Mouse (Mus musculus) fibroblast of lung, adult 2 months (primary cell): ENCODE measurements around the gene Klf13.

Experiments used
- DNase-seq: peaks from one replicate; pipeline ENCODE4 v3.0.0-alpha.2; 2011; ENCODE audit warnings: low read depth

Klf13 gene

GRCm38 (mm10) chr7:63908496-63909285 is 30.0 kb downstream of the Klf13 start:
- DNase-seq = no peak

GRCm38 (mm10) chr7:63907778-63908495 is 30.8 kb downstream of the Klf13 start:
- no peak for DNase-seq

- DNase-seq = no peak
These were observed 33.1 kb downstream of the Klf13 start for GRCm38 (mm10) chr7:63905642-63906041.

GRCm38 (mm10) chr7:63905190-63905589 is 33.5 kb downstream of the Klf13 start:
- DNase-seq = no peak

- DNase-seq = no peak
These were observed 34.9 kb downstream of the Klf13 start for GRCm38 (mm10) chr7:63903635-63904380.

- no peak for DNase-seq
These were observed 36.0 kb downstream of the Klf13 start for GRCm38 (mm10) chr7:63902604-63903210.

- DNase-seq = no peak
These were observed 36.8 kb downstream of the Klf13 start for GRCm38 (mm10) chr7:63901942-63902341.

- DNase-seq = no peak
These were observed 37.4 kb downstream of the Klf13 start for GRCm38 (mm10) chr7:63901346-63901745.

- DNase-seq = no peak
These were observed 38.3 kb downstream of the Klf13 start for GRCm38 (mm10) chr7:63900411-63900810.

- no peak for DNase-seq
These were observed 38.8 kb downstream of the Klf13 start for GRCm38 (mm10) chr7:63899925-63900324.

GRCm38 (mm10) chr7:63898201-63898600 is 40.5 kb downstream of the Klf13 start:
- DNase-seq = no peak

GRCm38 (mm10) chr7:63897655-63898054 is 41.1 kb downstream of the Klf13 start:
- DNase-seq = no peak

- DNase-seq = peak; percentile 85
These were observed 41.7 kb downstream of the Klf13 start for GRCm38 (mm10) chr7:63896968-63897468.

- DNase-seq = no peak
These were observed 42.3 kb downstream of the Klf13 start for GRCm38 (mm10) chr7:63896276-63896967.

- no peak for DNase-seq
These were observed 43.5 kb downstream of the Klf13 start for GRCm38 (mm10) chr7:63895223-63895622.

- no peak for DNase-seq
These were observed 44.1 kb downstream of the Klf13 start for GRCm38 (mm10) chr7:63894662-63895061.

GRCm38 (mm10) chr7:63893729-63894128 is 45.0 kb downstream of the Klf13 start:
- no peak for DNase-seq

- no peak for DNase-seq
These were observed 45.5 kb downstream of the Klf13 start for GRCm38 (mm10) chr7:63893201-63893600.

- no peak for DNase-seq
These were observed 47.1 kb downstream of the Klf13 start for GRCm38 (mm10) chr7:63891488-63892075.

- no peak for DNase-seq
These were observed 49.4 kb downstream of the Klf13 start for GRCm38 (mm10) chr7:63889116-63889975.
